Mouse (Mus musculus) liver, embryonic 14.5 days (tissue): ENCODE results near the gene Map4k1.

Experiments
- CTCF ChIP-seq: IDR thresholded peaks from 2 replicates; pipeline ENCODE4 v1.5.1; 2016; ENCODE audit warnings: antibody characterized with exemption, low read depth, control low read depth
- EP300 ChIP-seq: IDR thresholded peaks from 2 replicates; pipeline ENCODE4 v1.6.1; 2016; ENCODE audit warnings: antibody characterized with exemption, low read depth

GRCm38 (mm10) chr7:29043016-29043673 is 61.3 kb downstream of the Map4k1 start:
- TF ChIP-seq CTCF (no peak), EP300 (no peak)
